Mouse (Mus musculus): ENCODE results near the gene Idh1.

- TF ChIP-seq CTCF (IDR thresholded peaks at IDR 0.05; ENCODE audit: control insufficient read depth, insufficient read depth, low read length) (no peak), POLR2A (IDR thresholded peaks at IDR 0.05; ENCODE audit: borderline replicate concordance, control insufficient read depth, low read depth, low read length) (no peak)
These were observed 12.1 kb upstream of the Idh1 start for GRCm38 (mm10) chr1:65198425-65198824.
